Mouse (Mus musculus): ENCODE results near the gene Snx21. TPM values are rescaled to one million over a fixed set of nuclear protein-coding genes. Genes with fewer than 3 reads are reported as not detected.
A peak's percentile ranks its signal among the peaks of the same experiment; 100 is the strongest.

Gene Snx21
- 1 to 10 TPM; 5.0 to 5.1 TPM for polyA plus RNA-seq (2017; shearing (Covaris generic))

GRCm38 (mm10) chr2:164785481-164786387 is at the start of gene Snx21:
Gene Snx21, plus strand, starts transcription at chr2:164785823.
- peak; percentile 73 for ATAC-seq

GRCm38 (mm10) chr2:164737377-164738090 is 48.1 kb upstream of the Snx21 start:
- ATAC-seq, result no peak

GRCm38 (mm10) chr2:164739876-164740275 is 45.7 kb upstream of the Snx21 start:
- ATAC-seq, result no peak

DNA sequence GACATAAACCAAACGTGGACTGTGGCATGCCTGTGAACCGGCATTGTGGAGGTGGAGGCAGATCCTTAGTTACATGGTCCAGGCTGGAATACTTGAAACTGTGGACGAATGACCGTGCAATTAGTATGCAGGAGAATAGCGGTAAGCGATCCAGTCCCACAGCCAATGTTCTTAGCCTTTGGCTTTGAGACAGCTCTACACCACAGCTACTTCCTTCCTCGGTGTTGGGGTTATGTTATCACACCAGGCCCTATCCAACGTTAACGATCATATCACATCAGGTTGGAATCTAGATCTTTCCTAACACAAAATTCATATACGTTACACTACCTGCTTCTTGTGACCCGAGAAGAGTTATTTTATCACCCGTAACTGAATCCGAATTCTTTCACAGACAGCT is 40.6 kb upstream of the Snx21 start:
- no peak for ATAC-seq

DNA sequence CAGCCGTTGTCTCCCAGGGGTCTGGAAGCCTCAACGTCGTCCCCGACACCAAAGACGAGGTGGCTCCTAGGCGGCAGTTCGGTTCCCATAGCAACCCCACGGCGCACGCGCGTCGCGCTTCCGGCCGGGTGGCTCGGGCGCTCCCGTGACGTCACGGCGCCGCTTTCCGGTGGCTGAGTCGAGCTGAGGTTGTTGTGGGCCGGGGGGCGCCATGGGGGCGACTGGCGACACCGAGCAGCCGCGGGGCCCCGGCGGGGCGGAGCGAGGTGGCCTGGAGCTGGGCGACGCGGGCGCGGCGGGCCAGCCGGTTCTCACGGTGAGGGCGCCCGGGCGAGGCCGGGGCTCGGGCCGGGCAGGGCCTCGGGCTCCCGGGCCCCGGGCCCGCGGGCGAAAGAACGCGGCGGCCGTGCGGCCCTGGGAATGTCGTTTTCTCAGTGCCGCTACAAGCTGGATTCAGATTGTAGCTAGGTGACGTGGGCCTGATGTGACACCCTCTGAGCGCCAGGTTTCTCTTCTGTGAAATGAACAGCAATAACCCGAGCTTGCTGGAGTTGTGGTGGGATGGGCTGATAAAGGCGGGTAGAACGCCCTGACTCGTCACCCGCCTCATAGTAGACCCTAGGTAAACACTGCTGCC is 39.7 kb upstream of the Snx21 start, which contains the start of the genes Wfdc3 and Dnttip1:
TSS of gene Wfdc3 (minus strand) at position 89 of the 637 bp plus-strand sequence.
TSS of gene Dnttip1 (plus strand) at position 141 of the 637 bp plus-strand sequence.
- peak; percentile 90 for ATAC-seq

DNA sequence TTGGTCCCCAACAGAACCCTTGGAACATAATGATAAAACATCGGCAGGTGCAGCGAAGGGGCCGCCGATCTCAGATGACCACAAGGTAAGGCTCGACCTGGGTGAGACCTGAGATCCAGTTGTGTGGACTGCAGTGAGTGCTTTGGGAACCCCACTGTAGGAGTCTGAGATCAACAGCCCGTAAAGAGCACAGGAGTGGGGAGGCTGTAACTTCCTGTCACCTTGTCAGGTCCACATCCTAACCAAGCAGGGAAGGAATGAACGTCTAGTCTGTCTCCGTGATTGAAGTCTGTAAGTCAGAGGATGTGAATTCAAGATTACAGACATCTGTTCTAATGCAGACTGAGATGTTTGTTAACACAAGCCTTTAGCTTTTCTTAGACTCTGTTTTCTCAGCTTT is 38.9 kb upstream of the Snx21 start:
- ATAC-seq, result peak; percentile 61

- no peak for ATAC-seq
Observed at GRCm38 (mm10) chr2:164748191-164748590, 37.4 kb upstream of the Snx21 start.

GRCm38 (mm10) chr2:164748991-164749390 is 36.6 kb upstream of the Snx21 start:
- no peak for ATAC-seq

- ATAC-seq, result no peak
Observed at GRCm38 (mm10) chr2:164752454-164752853, 33.2 kb upstream of the Snx21 start.

DNA sequence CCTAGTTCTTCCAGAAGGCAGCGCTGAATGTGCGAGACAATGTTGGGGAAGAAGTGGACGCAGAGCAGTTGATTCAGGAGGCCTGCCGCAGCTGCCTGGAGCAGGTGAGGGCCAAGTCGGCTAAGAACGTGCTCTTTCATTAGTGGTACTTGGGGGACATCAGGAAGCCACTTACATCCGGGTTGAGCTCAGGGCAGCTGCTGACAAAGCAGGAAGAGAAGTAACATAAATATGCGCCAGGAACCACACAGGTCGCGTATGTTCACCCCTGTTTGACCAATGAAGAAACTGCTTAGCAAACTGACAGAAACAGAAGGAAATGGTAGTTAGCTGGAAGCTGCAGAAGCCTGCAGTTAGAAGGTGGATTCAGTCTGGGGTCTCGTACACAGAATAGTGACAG is 31.5 kb upstream of the Snx21 start:
- no peak for ATAC-seq

DNA sequence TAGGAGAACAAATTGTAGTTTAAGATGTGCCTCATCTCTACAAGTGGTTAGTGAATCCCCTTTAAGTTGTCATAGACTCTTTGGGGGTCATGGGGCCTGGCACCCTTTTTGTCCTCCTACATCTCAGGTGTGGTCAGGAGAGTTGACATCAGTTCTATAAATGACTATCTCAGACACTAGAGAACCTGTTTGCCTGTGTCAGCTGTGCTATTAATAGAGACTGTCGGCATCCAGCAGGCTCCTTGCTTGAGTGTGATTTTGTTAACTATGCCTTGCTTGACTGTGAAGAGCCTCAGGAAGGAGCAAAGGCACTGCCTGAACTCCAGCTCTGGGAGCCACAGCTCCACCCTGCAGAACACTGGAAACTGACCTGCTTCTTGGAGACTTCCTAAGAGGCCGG is 30.8 kb upstream of the Snx21 start:
- no peak for ATAC-seq

DNA sequence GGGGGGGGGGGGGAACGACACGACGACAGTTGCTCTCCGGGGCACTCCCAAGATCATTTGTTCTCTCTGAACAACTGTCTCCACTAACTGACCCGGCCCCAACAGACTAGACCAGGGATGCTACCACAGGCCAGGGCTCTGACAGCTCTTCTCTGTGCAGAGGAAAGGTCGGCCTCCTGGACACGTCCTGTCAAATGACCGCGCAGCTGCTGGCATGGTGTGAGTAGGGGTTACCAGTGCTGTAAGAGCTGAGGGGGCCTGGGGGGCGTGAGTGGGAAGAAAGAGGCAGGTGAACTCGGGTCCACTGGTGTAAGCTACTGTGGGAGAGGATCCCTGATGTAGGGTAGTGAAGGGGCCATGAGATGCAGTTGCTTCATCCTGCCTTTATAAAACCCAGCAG is 27.8 kb upstream of the Snx21 start:
- ATAC-seq, result no peak

- ATAC-seq, result no peak
Observed at GRCm38 (mm10) chr2:164758692-164759091, 26.9 kb upstream of the Snx21 start.

GRCm38 (mm10) chr2:164760059-164760833 is 25.4 kb upstream of the Snx21 start:
- ATAC-seq, result no peak

- ATAC-seq, result no peak
Observed at GRCm38 (mm10) chr2:164761502-164761901, 24.1 kb upstream of the Snx21 start.

- no peak for ATAC-seq
Observed at GRCm38 (mm10) chr2:164761971-164762370, 23.7 kb upstream of the Snx21 start.

DNA sequence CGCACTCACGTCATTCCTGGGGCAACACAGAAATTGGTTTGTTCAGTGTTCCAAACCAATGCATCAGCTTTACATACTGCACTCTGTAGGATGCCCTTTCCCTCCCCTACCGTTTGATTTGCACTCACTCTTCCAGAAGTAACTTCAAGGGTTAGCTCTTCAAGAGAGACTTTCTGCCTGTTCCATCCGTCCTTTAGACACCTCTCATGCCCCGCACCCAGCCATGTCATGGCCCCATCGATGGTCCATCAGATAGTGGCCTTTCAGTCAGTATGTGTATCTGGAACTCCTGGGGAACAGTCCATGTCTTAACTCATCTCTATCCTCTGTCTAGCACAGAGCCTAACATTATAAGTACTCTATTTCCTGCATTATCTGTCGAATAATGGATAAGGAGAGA is 23.0 kb upstream of the Snx21 start:
- no peak for ATAC-seq

GRCm38 (mm10) chr2:164765841-164766240 is 19.8 kb upstream of the Snx21 start:
- no peak for ATAC-seq

- ATAC-seq, result no peak
Observed at GRCm38 (mm10) chr2:164767812-164768540, 17.6 kb upstream of the Snx21 start.

DNA sequence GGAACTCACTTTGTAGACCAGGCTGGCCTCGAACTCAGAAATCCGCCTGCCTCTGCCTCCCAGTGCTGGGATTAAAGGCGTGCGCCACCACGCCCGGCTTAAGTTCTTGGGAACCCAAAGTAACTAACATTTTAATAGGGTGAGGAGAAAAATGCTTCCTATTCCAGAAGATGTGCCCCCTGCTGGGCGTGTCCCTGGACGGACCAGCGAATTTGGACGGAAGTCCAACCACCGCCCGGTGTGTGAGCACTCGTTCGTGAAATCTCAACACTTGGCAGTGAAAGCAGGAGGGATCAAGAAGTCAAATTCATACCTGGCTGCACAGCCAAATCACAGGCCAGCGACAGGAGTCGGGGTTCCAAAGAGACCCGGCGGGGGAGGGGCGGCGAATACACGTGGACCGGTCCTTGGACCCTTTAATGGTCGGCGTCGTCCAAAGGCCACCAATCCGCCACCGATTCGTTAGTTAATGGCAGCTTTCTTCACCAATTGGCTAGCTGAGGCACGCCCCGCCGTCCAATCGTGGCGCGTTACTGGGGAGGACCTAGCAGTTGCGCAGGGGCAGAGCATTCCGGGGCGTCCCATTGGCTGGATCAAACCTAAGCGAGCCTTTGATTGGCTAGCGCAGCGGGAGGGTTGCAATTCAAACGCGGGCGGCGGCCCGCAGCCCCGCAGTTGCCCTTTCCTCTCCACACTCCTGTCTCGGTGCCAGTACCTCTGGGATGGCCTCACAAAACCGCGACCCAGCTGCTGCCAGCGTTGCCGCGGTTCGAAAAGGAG is 16.2 kb upstream of the Snx21 start, which contains the start of gene Ube2c:
TSS of gene Ube2c (plus strand) at position 641 of the 780 bp plus-strand sequence.
- peak; percentile 100 for ATAC-seq

DNA sequence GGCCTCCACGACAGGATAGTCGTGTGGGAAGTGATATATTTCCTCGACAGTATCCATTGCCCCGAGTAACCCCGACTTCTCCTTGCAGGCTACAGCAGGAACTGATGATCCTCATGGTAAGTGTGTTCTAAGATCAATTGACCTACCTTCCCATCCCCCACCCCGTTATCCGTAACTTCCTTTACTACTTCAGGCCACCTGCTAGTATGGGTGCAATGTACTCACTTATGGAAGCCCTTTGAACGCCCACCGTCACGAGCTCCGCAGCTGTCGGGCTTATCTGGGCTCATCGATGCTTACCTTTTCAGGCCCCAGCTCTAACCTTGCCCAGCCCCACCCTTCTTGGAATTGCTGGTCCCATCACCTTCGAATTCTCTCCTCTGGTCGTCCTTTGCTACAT is 15.3 kb upstream of the Snx21 start:
- ATAC-seq, result no peak

Measured in activated CD4-positive, CD25-positive, alpha-beta regulatory T cell, adult 4 months (primary cell).